Mouse (Mus musculus) layer of hippocampus, adult 11-12 months (tissue): Measurements from ENCODE around the gene Astn2.

ENCODE experiments used
- DNase-seq: peaks from one replicate; pipeline ENCODE4 v3.0.0; 2022; ENCODE audit warnings: low spot score

Gene Astn2

DNA sequence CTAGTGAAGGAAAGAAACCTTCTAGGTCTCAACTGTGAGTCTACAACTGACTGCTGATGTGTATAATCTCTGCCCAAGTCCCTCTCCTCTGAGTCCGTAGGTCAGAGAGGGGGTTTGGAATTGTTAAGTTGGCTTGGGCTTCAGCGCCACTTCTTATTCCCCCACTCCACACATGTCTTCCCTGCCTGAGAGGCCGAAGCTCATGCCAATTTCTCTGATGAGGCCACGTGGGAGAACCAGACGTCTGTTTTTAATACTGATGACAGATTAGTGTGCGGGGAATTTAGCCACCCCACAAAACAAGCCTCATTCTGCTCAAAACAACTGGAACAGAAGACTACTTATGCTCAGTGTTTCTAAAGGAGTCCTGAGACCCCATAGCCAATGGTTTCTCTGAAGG, 872.8 kb downstream of the Astn2 start:
- DNase-seq, result no peak

- DNase-seq, result no peak
These were observed 873.5 kb downstream of the Astn2 start for GRCm38 (mm10) chr4:65530901-65531300.

- no peak for DNase-seq
These were observed 896.3 kb downstream of the Astn2 start for GRCm38 (mm10) chr4:65508101-65508500.

GRCm38 (mm10) chr4:65506870-65507269, 897.5 kb downstream of the Astn2 start:
- no peak for DNase-seq

- DNase-seq, result peak; percentile 85
These were observed 908.0 kb downstream of the Astn2 start for GRCm38 (mm10) chr4:65496463-65496834.

GRCm38 (mm10) chr4:65495705-65496462, 908.5 kb downstream of the Astn2 start:
- no peak for DNase-seq

- no peak for DNase-seq
These were observed 912.9 kb downstream of the Astn2 start for GRCm38 (mm10) chr4:65491541-65491940.

GRCm38 (mm10) chr4:65489711-65490110, 914.7 kb downstream of the Astn2 start:
- no peak for DNase-seq

GRCm38 (mm10) chr4:65481632-65482031, 922.8 kb downstream of the Astn2 start:
- DNase-seq, result no peak

- DNase-seq, result peak; percentile 31
These were observed 927.3 kb downstream of the Astn2 start for GRCm38 (mm10) chr4:65477106-65477505.

DNA sequence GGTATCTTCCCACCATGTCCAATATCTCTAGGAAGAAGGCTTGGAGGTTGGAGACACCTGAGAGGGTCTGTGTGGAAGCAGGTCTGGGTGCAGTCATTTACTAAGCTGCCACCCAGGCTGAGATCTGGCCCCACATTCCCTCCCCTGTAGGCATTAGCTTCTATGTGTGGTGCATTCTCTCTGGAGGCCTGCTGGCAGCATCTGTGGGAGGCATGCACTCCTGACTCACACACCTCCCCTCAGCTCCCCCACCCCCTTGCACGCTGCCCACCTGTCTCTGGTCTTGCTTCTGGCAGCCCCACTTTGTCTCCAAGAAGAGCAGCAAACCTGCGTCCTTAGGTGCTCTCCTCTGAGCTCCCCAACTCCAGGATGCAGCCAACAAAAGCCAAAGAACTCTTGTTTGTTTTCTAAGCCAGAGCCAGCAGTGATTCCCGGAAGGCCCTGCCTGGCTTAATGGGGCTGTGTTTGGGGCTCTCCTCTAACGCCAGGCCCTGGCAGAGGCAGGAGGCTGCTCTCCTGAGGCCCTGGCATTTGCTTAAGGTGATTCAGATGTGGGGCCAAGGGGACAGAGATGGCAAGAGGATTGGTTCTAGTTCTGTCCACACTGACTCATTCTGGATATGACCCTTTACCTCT, 928.4 kb downstream of the Astn2 start:
- peak; percentile 12 for DNase-seq

DNA sequence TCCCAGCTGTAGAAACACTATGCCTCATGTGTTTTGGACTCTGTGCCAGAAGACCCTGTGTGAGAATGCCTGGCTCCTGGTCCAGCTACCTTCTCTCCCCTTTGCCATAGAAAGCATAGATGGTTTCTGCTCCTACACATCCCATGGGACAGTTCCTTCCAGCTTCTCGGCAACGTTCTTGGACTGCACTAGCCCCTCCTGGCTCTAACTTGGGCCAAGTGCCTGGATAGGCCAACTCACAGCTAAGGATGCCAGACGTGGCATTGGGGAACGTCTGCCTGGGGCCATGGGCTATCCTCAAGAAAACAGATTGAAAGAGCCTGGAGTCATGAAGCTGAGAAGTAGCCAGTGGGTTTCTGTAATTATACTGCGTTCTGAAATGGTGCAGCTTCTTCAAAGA, 931.3 kb downstream of the Astn2 start:
- no peak for DNase-seq

GRCm38 (mm10) chr4:65449171-65449570, 955.2 kb downstream of the Astn2 start:
- peak; percentile 67 for DNase-seq

- no peak for DNase-seq
These were observed 962.7 kb downstream of the Astn2 start for GRCm38 (mm10) chr4:65441746-65442145.

DNA sequence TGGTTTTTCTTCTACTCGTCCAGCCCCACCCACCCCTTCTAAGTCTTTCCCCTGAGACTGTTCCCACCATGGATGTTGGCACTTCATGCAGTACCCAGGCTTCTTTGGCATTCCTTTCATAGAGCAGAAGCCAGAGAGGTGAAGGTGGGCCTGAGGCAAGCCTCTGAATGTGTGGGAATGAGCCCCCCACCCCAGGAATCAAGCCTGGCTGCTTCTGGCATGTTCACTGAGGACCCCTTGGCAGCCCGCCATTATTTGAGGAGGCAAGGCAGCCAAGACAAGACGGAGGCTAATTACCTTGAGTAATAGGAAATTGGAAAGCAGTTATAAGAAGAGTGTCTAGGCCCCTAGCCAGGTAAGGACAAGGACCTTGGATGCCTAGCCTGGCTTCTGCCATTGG, 973.6 kb downstream of the Astn2 start:
- DNase-seq, result no peak

DNA sequence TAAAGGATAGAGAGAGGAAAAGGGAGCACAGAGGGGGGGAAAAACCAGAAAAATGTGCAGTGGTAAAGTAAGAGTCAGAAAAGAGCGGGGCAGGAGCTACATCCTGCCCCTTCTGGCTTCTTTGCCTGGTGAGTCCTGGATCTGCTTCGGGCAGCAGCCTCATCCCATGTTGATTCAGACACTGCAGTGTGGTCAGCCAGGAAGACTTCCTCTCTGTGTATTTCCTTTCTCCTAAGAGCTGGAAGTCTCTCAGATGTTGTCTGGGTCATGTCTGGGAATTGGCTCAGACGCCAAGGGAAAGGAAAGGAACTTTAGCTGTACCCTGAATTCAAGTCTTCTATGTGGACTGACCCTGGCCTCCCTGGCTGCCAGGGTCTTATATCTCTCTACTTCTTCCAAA, 976.9 kb downstream of the Astn2 start:
- no peak for DNase-seq

- no peak for DNase-seq
These were observed 978.0 kb downstream of the Astn2 start for GRCm38 (mm10) chr4:65426437-65426836.

DNA sequence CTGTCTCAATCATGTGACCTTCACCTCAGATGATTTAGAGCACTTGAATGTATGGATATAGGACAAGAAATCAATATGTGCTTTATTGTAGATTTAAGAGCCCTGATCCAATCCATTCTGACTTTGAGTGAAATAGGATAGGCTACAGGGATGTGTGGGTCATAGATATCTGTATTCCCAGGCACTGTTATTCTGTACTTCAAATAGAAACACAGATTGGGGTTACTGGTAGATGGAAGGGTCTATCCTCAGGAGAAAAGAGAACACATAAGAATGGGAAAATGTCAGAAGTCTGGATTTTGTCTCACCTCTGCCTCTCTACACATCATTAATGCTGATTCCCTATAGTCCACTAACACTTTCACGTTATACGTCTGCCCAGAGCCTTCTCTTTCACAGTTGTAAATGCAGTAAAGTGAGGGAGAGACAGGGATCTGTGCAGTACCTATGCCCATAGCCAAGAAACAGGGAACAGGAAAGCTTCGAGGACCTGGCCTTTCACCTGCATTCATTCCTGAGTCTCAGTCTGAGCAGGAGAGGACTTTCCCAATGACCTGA, 981.3 kb downstream of the Astn2 start:
- no peak for DNase-seq

GRCm38 (mm10) chr4:65421272-65421671, 983.1 kb downstream of the Astn2 start:
- DNase-seq, result no peak

DNA sequence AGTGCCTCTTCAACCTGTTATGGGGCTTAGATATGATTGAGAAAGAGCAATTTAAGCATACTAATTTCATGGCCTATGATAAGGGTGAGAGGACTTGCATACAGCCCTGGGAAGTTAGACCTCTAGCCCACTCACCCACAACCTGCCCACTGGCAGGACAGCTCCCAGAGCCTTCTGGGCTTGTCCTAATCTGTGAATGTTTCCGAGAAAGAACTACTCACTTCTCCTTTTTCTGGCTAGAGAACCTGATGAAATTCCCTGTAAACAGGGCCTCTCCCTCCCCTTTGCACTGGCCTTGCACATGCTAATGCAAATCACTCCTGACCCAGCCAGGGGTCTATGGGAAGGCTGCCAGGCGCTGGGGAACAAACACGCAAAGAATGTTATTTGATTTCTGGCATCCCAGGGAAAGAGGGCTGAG, 983.9 kb downstream of the Astn2 start:
- DNase-seq, result no peak

GRCm38 (mm10) chr4:65415507-65415906, 988.9 kb downstream of the Astn2 start:
- no peak for DNase-seq

- DNase-seq, result no peak
These were observed 1001.4 kb downstream of the Astn2 start for GRCm38 (mm10) chr4:65402836-65403634.

DNA sequence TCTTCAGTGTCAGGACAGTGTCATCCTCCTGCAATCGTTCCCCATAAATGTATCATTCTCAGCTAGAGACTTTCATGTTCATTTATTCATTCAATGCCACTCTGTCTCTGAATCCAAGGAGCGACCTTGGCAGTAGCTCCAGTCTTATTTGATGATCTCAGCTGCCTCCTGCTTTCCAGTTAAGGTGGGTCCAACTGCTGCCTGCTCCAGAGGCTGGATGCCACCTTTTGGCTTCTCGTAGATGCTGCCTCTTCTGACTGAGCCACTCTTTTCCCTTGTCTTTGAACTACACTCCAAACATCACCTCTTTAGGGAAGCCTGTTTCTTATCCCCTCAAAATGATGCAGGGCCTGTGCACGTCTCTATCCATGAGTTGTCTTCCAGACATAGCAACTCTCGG, 1002.1 kb downstream of the Astn2 start:
- no peak for DNase-seq
